Mouse (Mus musculus) CH12.LX (cell line): ENCODE measurements around the gene Il17re. TPM values are rescaled to one million over a fixed set of nuclear protein-coding genes. Genes with fewer than 3 reads are reported as not detected.

Experiments
- DNase-seq: peaks from one replicate; pipeline ENCODE4 v3.0.0-alpha.2; 2013; ENCODE audit errors: extremely low read depth
- H3K27ac ChIP-seq: 2 replicates; pipeline ENCODE4 v1.5.1; 2012; ENCODE audit warnings: low read depth, mild to moderate bottlenecking, control low read depth, moderate library complexity; ENCODE audit not compliant: insufficient read depth
- H3K27me3 ChIP-seq: replicated peaks from 2 replicates; pipeline ENCODE3; 2012; ENCODE audit warnings: inconsistent platforms
- H3K36me3 ChIP-seq, 2 experiments: replicated peaks in 1 of 2; 2 replicates each; pipeline versions ENCODE3 to v1.6.1; 2012; ENCODE audit warnings: inconsistent platforms in 1 of 2, low read length in 1 of 2, mild to moderate bottlenecking in 1 of 2, mixed read lengths in 1 of 2, moderate library complexity in 1 of 2; ENCODE audit not compliant: control insufficient read depth in 1 of 2, insufficient read depth in 1 of 2
- H3K4me1 ChIP-seq, 2 experiments: 2 replicates each; pipeline ENCODE4 v1.6.1; 2012; ENCODE audit warnings: inconsistent platforms in 1 of 2, moderate library complexity in 1 of 2; ENCODE audit not compliant: insufficient read depth in 2 of 2, control insufficient read depth in 1 of 2
- H3K4me2 ChIP-seq: 2 replicates; pipeline ENCODE4 v1.6.1; 2012; ENCODE audit warnings: low read depth, mild to moderate bottlenecking, control low read depth; ENCODE audit not compliant: poor library complexity, insufficient read depth, severe bottlenecking
- H3K4me3 ChIP-seq, 3 experiments: fragments of 150-350 bp in 1 of 3; sonication (generic) in 1 of 3; replicated peaks in 1 of 3; 2 replicates each; pipeline versions ENCODE3 to v1.5.1; 2011 to 2012; ENCODE audit warnings: low read depth in 2 of 3, low read length in 2 of 3, mild to moderate bottlenecking in 2 of 3, moderate library complexity in 2 of 3, control low read depth in 1 of 3, improper control_type of control experiment in 1 of 3, inconsistent platforms in 1 of 3, mixed read lengths in 1 of 3; ENCODE audit not compliant: poor library complexity in 1 of 3
- H3K79me2 ChIP-seq: replicated peaks from 2 replicates; pipeline ENCODE4 v1.6.1; 2012; ENCODE audit warnings: mild to moderate bottlenecking, moderate library complexity; ENCODE audit not compliant: control insufficient read depth, poor library complexity, insufficient read depth, severe bottlenecking; ENCODE audit errors: extremely low read depth
- H3K9ac ChIP-seq: 2 replicates; pipeline ENCODE4 v1.6.1; 2012; ENCODE audit warnings: low read depth, mild to moderate bottlenecking, control low read depth, moderate library complexity; ENCODE audit not compliant: insufficient read depth
- H3K9me3 ChIP-seq: replicated peaks from 2 replicates; pipeline ENCODE3; 2012; ENCODE audit warnings: low read length, inconsistent platforms, mixed read lengths
- BHLHE40 ChIP-seq: IDR thresholded peaks from 2 replicates; pipeline ENCODE4 v1.6.1; 2011; ENCODE audit warnings: mild to moderate bottlenecking, low read depth, low read length, improper control_type of control experiment
- CTCF ChIP-seq, 2 experiments: IDR thresholded peaks in 1 of 2; conservative IDR thresholded peaks in 1 of 2; 2 replicates each; pipeline ENCODE4 v1.5.1; 2011 to 2012; ENCODE audit warnings: low read depth in 2 of 2, low read length in 2 of 2, improper control_type of control experiment in 1 of 2, inconsistent platforms in 1 of 2, mild to moderate bottlenecking in 1 of 2, moderate library complexity in 1 of 2
- EP300 ChIP-seq: IDR thresholded peaks from 2 replicates; pipeline ENCODE4 v1.6.1; 2011; ENCODE audit warnings: low read length, improper control_type of control experiment
- ETS1 ChIP-seq: conservative IDR thresholded peaks from 2 replicates; pipeline ENCODE4 v1.6.1; 2012; ENCODE audit warnings: low read depth, mild to moderate bottlenecking, inconsistent platforms, low read length, improper control_type of control experiment, moderate library complexity
- HCFC1 ChIP-seq: IDR thresholded peaks from 2 replicates; pipeline ENCODE4 v1.6.1; 2012; ENCODE audit warnings: low read depth, mild to moderate bottlenecking, inconsistent platforms, low read length, improper control_type of control experiment
- IRF4 ChIP-seq: IDR thresholded peaks from 2 replicates; pipeline ENCODE4 v1.6.1; 2014; ENCODE audit warnings: low read depth, mild to moderate bottlenecking, inconsistent platforms, low read length, improper control_type of control experiment
- MAFK ChIP-seq: IDR thresholded peaks from 2 replicates; pipeline ENCODE4 v1.6.1; 2011; ENCODE audit warnings: low read length, improper control_type of control experiment; ENCODE audit not compliant: insufficient replicate concordance
- MAX ChIP-seq: IDR thresholded peaks from 2 replicates; pipeline ENCODE4 v1.6.1; 2011; ENCODE audit warnings: low read length, improper control_type of control experiment
- MYC ChIP-seq: IDR thresholded peaks from 2 replicates; pipeline ENCODE4 v1.6.1; 2011; ENCODE audit warnings: low read depth, mild to moderate bottlenecking, improper control_type of control experiment, low read length
- PAX5 ChIP-seq: IDR thresholded peaks from 2 replicates; pipeline ENCODE4 v1.6.1; 2012; ENCODE audit warnings: low read length, inconsistent platforms, mixed read lengths
- POLR2A ChIP-seq: IDR thresholded peaks from 2 replicates; pipeline ENCODE4 v1.6.1; 2011; ENCODE audit warnings: low read depth, mild to moderate bottlenecking, improper control_type of control experiment, low read length
- POLR2AphosphoS2 ChIP-seq: IDR thresholded peaks from 2 replicates; pipeline ENCODE4 v1.6.1; 2011; ENCODE audit warnings: low read depth, low read length, improper control_type of control experiment
- RAD21 ChIP-seq: IDR thresholded peaks from 2 replicates; pipeline ENCODE4 v1.6.1; 2011; ENCODE audit warnings: low read depth, mild to moderate bottlenecking, low read length, improper control_type of control experiment, moderate library complexity
- RCOR1 ChIP-seq: conservative IDR thresholded peaks from 2 replicates; pipeline ENCODE4 v1.6.1; 2012; ENCODE audit warnings: low read depth, mild to moderate bottlenecking, inconsistent platforms, low read length, improper control_type of control experiment
- TBP ChIP-seq: conservative IDR thresholded peaks from 2 replicates; pipeline ENCODE4 v1.6.1; 2011; ENCODE audit warnings: low read depth, low read length, improper control_type of control experiment
- TCF12 ChIP-seq: IDR thresholded peaks from 2 replicates; pipeline ENCODE4 v1.6.1; 2014; ENCODE audit warnings: low read depth, mild to moderate bottlenecking, inconsistent platforms, low read length, improper control_type of control experiment
- UBTF ChIP-seq: IDR thresholded peaks from 2 replicates; pipeline ENCODE4 v1.6.1; 2012; ENCODE audit warnings: low read depth, mild to moderate bottlenecking, inconsistent platforms, low read length, improper control_type of control experiment, moderate library complexity
- USF1 ChIP-seq: IDR thresholded peaks from 2 replicates; pipeline ENCODE4 v1.6.1; 2014; ENCODE audit warnings: low read depth, mild to moderate bottlenecking, inconsistent platforms, low read length, improper control_type of control experiment
- USF2 ChIP-seq: conservative IDR thresholded peaks from 2 replicates; pipeline ENCODE4 v1.6.1; 2011; ENCODE audit warnings: low read depth, low read length, improper control_type of control experiment
- ZC3H11A ChIP-seq: IDR thresholded peaks from 2 replicates; pipeline ENCODE4 v1.6.1; 2012; ENCODE audit warnings: low read depth, mild to moderate bottlenecking, inconsistent platforms, low read length, improper control_type of control experiment
- ZKSCAN1 ChIP-seq: IDR thresholded peaks from 2 replicates; pipeline ENCODE4 v1.6.1; 2012; ENCODE audit warnings: low read depth, inconsistent platforms, low read length, improper control_type of control experiment, borderline replicate concordance
- ZMIZ1 ChIP-seq: IDR thresholded peaks from 2 replicates; pipeline ENCODE4 v1.6.1; 2012; ENCODE audit warnings: low read depth, mild to moderate bottlenecking, inconsistent platforms, low read length, improper control_type of control experiment
- ZNF384 ChIP-seq: IDR thresholded peaks from 2 replicates; pipeline ENCODE4 v1.6.1; 2012; ENCODE audit warnings: low read depth, low read length, improper control_type of control experiment, inconsistent platforms
- dilution Hi-C: fragments of 300-500 bp; cut with MboI; formaldehyde crosslinking; loops from 2 replicates; pipeline ENCODE4 v1.14.3; 2020; ENCODE audit warnings: low sequenced_read_pairs; ENCODE audit not compliant: extremely low pct_unique_long_range_greater_than_20kb, extremely low pct_ligation_motif_present
- in situ Hi-C: fragments of 300-500 bp; cut with MboI; formaldehyde crosslinking; loops from 3 replicates; pipeline ENCODE4 v1.14.3; 2019; ENCODE audit warnings: low sequenced_read_pairs, low pct_ligation_motif_present, low pct_unique_long_range_greater_than_20kb, mixed read lengths
- polyA plus RNA-seq: library from polyadenylated mRNA; unstranded; fragments of >175 nt; gene quantifications from 2 replicates; pipeline ENCODE4 v1.2.1, GENCODE M21; 2012; ENCODE audit warnings: low read depth; ENCODE audit not compliant: insufficient read length
- total RNA-seq, 2 experiments: library from RNA; depleted of rRNA; stranded (reverse); fragments of 300-350 nt in 1 of 2; fragments of >200 nt in 1 of 2; gene quantifications; 2 replicates each; pipeline ENCODE4 v1.2.3; 2012 to 2014

Gene Il17re
- total and polyA plus RNA-seq, 3 experiments: 0.13 TPM; not detected in 1

- no peak overlapping the region; the same call in 1 of the 2 replicates for H3K27ac ChIP-seq
- H3K36me3 ChIP-seq: peaks cover 21 to 32% of the 10 kb centered on the region in 2 experiments
- in situ Hi-C loops (no loop called here), dilution Hi-C loops (no loop called here)
- no peaks in the 10 kb centered on the region for H3K9me3 ChIP-seq
- peak overlapping the region; percentile 55 for H3K4me2 ChIP-seq
- peak overlapping the region; percentile 94 to 100 (median 95) for H3K4me3 ChIP-seq
- peak; percentile 69 for DNase-seq
- H3K9ac ChIP-seq: peak overlapping the region; percentile 77
- H3K4me1 ChIP-seq: peaks cover 4 to 40% of the 10 kb centered on the region in 2 experiments
- TF ChIP-seq IRF4: no peak
- no peak for TF ChIP-seq MAFK
- no peak for TF ChIP-seq EP300
- no peak for TF ChIP-seq TCF12
- TF ChIP-seq POLR2A: no peak
- TF ChIP-seq USF2: no peak
- TF ChIP-seq RAD21: no peak
- no peak for TF ChIP-seq ZNF384
- peak in 1 of 2 experiments; percentile 57; a peak in 2 of 4 replicates for TF ChIP-seq CTCF (conservative IDR thresholded peaks at IDR 0.05 in 1 of 2, IDR thresholded peaks at IDR 0.05 in 1 of 2; ENCODE audit: low read depth in 2 of 2, low read length in 2 of 2)
- no peak for TF ChIP-seq ZMIZ1
- peak; percentile 80 for TF ChIP-seq MYC
- no peak for TF ChIP-seq TBP
- TF ChIP-seq USF1: no peak
- no peak for TF ChIP-seq ZC3H11A
- TF ChIP-seq PAX5: no peak
- no peak for TF ChIP-seq MAX
- peak; percentile 94 for TF ChIP-seq BHLHE40
- no peak for TF ChIP-seq RCOR1
- TF ChIP-seq ZKSCAN1: no peak
- TF ChIP-seq HCFC1: no peak
- no peak for TF ChIP-seq POLR2AphosphoS2
- H3K27me3 ChIP-seq: no peaks in the 10 kb centered on the region
- peaks cover 13% of the 10 kb centered on the region for H3K79me2 ChIP-seq
These were observed 15.2 kb upstream of the Il17re start for GRCm38 (mm10) chr6:113443091-113443490.

GRCm38 (mm10) chr6:113444207-113444965 is 13.9 kb upstream of the Il17re start:
- no peak overlapping the region for H3K27ac ChIP-seq
- peaks cover 4 to 34% of the 10 kb centered on the region in 2 experiments for H3K4me1 ChIP-seq
- dilution Hi-C loops: no loop called here
- DNase-seq: no peak
- in situ Hi-C loops: no loop called here
- H3K9me3 ChIP-seq: no peaks in the 10 kb centered on the region
- H3K4me2 ChIP-seq: no peak overlapping the region
- H3K36me3 ChIP-seq: peaks cover 24 to 43% of the 10 kb centered on the region in 2 experiments
- no peaks in the 10 kb centered on the region for H3K27me3 ChIP-seq
- peaks cover 13% of the 10 kb centered on the region for H3K79me2 ChIP-seq
- H3K9ac ChIP-seq: no peak overlapping the region
- peak overlapping the region in 1 of 3 experiments; percentile 17 for H3K4me3 ChIP-seq
- TF ChIP-seq MYC: peak; percentile 16; the same call in 1 of the 2 replicates
- TF ChIP-seq UBTF: no peak
- no peak for TF ChIP-seq POLR2AphosphoS2
- TF ChIP-seq ETS1: no peak
